Mouse (Mus musculus): ENCODE data around the gene P3h2. TPM values are rescaled to one million over a fixed set of nuclear protein-coding genes. Genes with fewer than 3 reads are reported as not detected.
A peak's percentile ranks its signal among the peaks of the same experiment; 100 is the strongest.

Gene P3h2
- polyA plus RNA-seq, 1 experiment from 2014 or later: 0.32 TPM

DNA sequence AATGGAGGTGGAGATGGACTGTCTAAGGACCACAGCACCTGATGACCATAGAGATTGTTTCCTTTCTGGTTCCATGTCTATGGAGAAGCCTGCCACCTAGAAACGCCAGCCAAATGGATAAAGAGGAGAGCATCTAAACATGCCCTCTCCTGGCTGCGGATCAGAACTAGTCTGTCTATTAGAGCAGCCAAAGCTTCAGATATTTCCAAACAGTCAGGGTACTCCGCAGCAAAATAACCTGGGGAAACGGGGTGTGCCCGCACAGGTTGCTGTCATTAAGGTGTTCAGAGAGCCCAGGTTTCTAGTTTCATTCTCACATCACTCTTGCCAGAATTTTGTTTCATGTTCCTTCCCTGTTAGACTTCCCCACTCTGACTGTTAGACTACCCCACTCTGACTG, 16.6 kb downstream of the P3h2 start:
- Histone ChIP-seq H3K4me1 (no peaks in the 10 kb centered on the region), H3K36me3 (no peaks in the 10 kb centered on the region), H3K27ac (replicated peaks) (no peak overlapping the region), H3K4me2 (replicated peaks) (no peak overlapping the region), H3K27me3 (no peaks in the 10 kb centered on the region), H3K9me3 (no peaks in the 10 kb centered on the region), H3K4me3 (no peak overlapping the region), H3K9ac (replicated peaks) (no peak overlapping the region)
- 91% methylated on average over 5 of the region's 5 CpGs for WGBS
- ATAC-seq (replicated peaks): no peak

DNA sequence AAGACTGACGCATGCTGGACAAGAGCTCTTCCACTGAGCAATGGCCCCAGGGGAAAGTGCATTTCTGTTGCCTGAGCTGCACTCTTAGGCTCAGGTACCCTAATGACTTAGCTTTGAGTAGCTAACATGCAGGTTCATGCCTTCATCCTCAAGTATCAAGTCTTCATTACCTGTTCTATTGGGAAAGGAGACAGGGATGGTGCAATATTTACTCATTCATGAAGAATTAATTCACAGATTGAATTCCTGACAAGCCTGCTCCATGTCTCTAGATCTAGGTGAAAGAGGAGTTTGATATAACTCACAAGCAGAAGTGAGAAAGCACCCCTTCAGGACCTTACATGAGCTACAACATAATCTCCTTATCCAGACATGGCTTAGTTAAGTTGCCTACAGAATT, 17.3 kb downstream of the P3h2 start:
- no peak overlapping the region for H3K9ac ChIP-seq (replicated peaks)
- no peaks in the 10 kb centered on the region for H3K9me3 ChIP-seq
- no peak overlapping the region for H3K27ac ChIP-seq (replicated peaks)
- H3K4me2 ChIP-seq (replicated peaks): no peak overlapping the region
- no peaks in the 10 kb centered on the region for H3K36me3 ChIP-seq
- 92% methylated on average over 1 of the region's 1 CpGs for WGBS
- no peaks in the 10 kb centered on the region for H3K4me1 ChIP-seq
- H3K27me3 ChIP-seq: no peaks in the 10 kb centered on the region
- no peak for ATAC-seq (replicated peaks)
- H3K4me3 ChIP-seq: no peak overlapping the region

DNA sequence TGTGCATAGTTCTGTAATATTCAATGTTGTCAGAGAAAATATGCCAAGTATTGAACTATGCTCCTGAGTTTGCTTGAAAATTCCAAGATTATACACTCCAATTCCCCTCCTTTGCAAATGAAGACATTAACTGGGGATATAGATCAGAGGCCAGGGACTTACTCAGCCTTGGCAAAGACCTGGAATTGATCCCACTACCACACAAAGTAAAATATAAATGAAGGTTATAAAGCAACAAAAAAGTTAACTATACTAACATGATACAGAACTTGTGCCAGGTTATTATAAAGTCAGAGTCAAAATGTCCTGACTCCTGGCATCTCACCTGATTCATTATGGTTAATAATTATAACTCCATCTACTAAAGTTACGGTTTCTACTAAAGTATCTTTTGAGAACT, 18.6 kb downstream of the P3h2 start:
- Histone ChIP-seq H3K9me3 (no peaks in the 10 kb centered on the region), H3K36me3 (no peaks in the 10 kb centered on the region), H3K27ac (replicated peaks) (no peak overlapping the region), H3K4me1 (no peaks in the 10 kb centered on the region), H3K4me2 (replicated peaks) (no peak overlapping the region), H3K27me3 (no peaks in the 10 kb centered on the region), H3K4me3 (no peak overlapping the region), H3K9ac (replicated peaks) (no peak overlapping the region)
- 96% methylated on average over 1 of the region's 1 CpGs for WGBS
- ATAC-seq (replicated peaks): no peak

DNA sequence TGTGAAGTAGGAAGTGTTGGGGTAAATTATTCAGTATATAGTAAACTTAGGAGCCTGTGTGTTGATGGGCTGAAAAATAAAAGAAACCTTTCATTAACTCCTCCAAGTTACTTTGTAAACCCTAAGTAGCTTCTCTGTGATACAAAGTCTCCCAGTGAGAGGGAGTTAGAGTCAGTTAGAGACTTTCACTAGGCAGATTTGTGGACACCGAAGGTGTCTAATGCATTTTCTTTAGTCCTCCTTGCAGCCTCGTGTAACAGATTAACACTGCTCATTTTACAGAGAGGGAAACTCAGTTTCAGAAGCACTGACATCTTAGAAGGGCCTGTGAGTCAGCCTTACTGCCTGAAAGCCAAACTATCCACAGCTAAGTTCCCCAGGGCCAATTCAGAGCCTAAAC, 20.4 kb downstream of the P3h2 start:
- Histone ChIP-seq H3K27me3 (no peaks in the 10 kb centered on the region), H3K4me3 (no peak overlapping the region), H3K27ac (replicated peaks) (no peak overlapping the region), H3K4me2 (replicated peaks) (no peak overlapping the region), H3K9me3 (no peaks in the 10 kb centered on the region), H3K36me3 (no peaks in the 10 kb centered on the region), H3K9ac (replicated peaks) (no peak overlapping the region), H3K4me1 (no peaks in the 10 kb centered on the region)
- 45% methylated on average over 2 of the region's 2 CpGs for WGBS
- no peak for ATAC-seq (replicated peaks)

DNA sequence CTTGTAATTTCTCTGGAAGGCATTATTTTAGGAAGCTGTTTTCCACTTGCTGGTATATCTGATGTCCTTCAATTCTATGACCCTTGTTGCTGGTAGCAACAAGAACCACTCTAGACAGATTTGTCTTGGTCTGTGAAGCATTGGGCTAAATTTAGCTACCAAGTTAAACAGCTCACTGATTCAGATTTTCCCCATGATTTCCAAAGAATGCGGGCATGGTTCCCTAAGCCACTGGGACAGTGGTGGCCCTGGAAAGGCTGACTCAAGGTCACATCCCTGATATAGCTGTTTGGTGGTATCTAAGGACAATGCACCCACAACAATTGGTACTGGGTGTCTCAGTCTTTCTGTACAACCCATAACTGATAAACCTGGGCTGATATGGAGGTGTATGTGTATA, 22.8 kb downstream of the P3h2 start:
- Histone ChIP-seq H3K4me3 (no peak overlapping the region), H3K27me3 (no peaks in the 10 kb centered on the region), H3K4me2 (replicated peaks) (no peak overlapping the region), H3K27ac (replicated peaks) (no peak overlapping the region), H3K9me3 (no peaks in the 10 kb centered on the region), H3K4me1 (no peaks in the 10 kb centered on the region), H3K36me3 (no peaks in the 10 kb centered on the region), H3K9ac (replicated peaks) (no peak overlapping the region)
- ATAC-seq (replicated peaks): no peak
- WGBS: 90% methylated on average over 1 of the region's 1 CpGs

DNA sequence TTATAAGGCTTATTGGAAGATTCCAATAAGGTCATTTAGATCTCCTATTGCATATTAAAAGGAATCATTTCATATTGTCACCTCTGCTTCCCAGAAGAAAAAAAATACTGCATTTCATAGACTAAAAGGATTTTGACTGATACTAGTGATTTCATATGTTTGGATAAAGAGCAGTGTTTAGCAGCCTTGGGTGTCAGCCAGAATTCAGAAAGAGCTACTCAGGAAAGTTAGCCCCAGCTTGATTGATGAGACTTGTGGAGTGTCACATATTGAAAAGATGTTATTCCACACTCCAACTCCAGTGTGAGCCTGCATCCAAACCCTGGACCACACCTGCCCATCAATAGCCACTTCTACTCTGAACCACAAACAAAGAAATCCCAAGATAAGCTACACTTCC, 23.2 kb downstream of the P3h2 start:
- no peak for ATAC-seq (replicated peaks)

DNA sequence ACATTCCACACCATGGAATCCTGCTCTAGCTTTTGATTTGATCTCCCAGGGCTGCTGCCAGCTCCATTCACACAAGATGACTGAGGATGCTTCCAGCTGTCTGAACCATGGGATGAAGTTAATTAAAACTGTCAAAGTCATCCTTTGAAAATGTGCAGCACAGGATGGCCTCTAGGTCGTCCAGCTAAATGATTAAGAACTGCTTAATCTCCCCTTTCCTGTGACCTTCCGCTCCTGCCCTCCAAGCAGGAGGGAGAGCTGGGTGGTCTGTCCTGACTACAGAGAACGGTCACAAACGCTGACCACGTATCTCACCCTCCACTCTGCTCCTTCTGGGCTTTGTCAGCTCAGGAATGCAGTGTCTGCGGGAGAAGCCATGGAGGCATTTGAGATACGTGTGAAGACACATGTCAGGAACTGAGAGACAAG, 26.6 kb downstream of the P3h2 start:
- no peak for ATAC-seq (replicated peaks)
- H3K9me3 ChIP-seq: no peaks in the 10 kb centered on the region
- WGBS: 27% methylated on average over 7 of the region's 7 CpGs
- H3K4me3 ChIP-seq: no peak overlapping the region
- no peak overlapping the region for H3K9ac ChIP-seq (replicated peaks)
- no peak overlapping the region for H3K27ac ChIP-seq (replicated peaks)
- no peaks in the 10 kb centered on the region for H3K27me3 ChIP-seq
- no peaks in the 10 kb centered on the region for H3K4me1 ChIP-seq
- no peaks in the 10 kb centered on the region for H3K36me3 ChIP-seq
- no peak overlapping the region for H3K4me2 ChIP-seq (replicated peaks)

More for the DNA sequence above, 23.2 kb downstream of the P3h2 start:
- no peak overlapping the region for H3K4me2 ChIP-seq (replicated peaks)
- no peak overlapping the region for H3K4me3 ChIP-seq
- H3K4me1 ChIP-seq: no peaks in the 10 kb centered on the region
- H3K9me3 ChIP-seq: no peaks in the 10 kb centered on the region
- H3K27ac ChIP-seq (replicated peaks): no peak overlapping the region
- H3K9ac ChIP-seq (replicated peaks): no peak overlapping the region
- no peaks in the 10 kb centered on the region for H3K36me3 ChIP-seq
- H3K27me3 ChIP-seq: no peaks in the 10 kb centered on the region

DNA sequence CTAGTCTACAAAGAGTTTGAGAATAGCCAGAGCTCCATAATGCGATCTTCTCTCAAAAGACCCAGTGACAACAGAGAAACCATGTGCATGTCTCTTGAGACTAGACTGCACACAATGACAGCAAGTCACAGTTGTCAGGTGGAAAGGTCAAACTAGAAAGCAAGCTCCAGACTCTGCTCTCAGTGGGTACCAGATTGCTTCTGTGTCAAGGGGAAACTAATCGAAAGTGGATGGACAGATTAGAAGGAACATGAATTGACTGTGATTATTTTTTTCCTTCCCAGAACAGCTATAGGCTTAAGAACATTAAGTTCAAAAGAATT, 27.5 kb downstream of the P3h2 start:
- no peak overlapping the region for H3K9ac ChIP-seq (replicated peaks)
- no peaks in the 10 kb centered on the region for H3K36me3 ChIP-seq
- no peaks in the 10 kb centered on the region for H3K27me3 ChIP-seq
- no peak overlapping the region for H3K27ac ChIP-seq (replicated peaks)
- WGBS: 49% methylated on average over 2 of the region's 2 CpGs
- no peak overlapping the region for H3K4me2 ChIP-seq (replicated peaks)
- no peaks in the 10 kb centered on the region for H3K9me3 ChIP-seq
- no peaks in the 10 kb centered on the region for H3K4me1 ChIP-seq
- H3K4me3 ChIP-seq: no peak overlapping the region
- 0 out of 2 replicates have a peak, but pooled peaks have one; percentile 19 for ATAC-seq (replicated peaks)

DNA sequence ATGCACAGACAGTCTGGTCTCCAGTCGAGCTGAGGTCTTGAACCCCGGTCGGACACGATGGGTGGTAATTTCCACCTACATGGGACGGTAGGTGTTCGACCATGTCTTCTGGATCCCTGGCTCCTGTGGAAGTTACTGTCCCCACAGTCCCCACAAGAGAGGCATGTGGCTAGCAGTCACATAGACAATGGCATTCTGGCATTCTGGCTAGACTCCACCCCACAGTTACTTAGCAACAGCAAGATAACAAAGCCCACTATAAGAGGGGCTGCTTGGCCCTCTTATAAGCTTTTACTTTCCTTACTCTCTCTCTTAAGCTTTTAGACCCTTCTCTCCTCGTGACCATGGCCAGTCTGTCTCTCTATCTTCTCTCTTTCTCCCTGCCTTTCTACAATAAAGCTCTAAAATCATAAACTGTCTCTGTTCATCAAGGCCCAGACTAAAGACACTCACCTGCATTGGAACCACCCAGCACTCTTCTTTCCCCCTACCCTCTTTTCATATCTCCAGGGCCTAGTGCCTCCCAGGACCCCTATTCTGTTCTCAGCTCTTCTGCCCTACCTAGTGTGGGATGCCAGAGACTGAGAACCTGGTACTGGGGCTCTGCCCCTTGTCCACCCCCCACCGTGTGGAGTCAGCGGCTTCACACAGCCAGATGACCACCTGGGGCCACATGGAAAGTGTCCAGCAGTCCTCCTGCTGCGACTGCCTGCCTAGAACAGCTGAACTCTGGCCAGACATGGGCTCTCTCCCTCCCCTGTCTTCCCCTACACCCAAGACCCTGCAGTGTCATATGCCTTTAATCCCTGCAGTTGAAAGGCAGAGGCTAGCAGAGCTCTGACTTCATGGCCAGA, 28.1 kb downstream of the P3h2 start:
- Histone ChIP-seq H3K36me3 (no peaks in the 10 kb centered on the region), H3K9ac (replicated peaks) (no peak overlapping the region), H3K4me1 (no peaks in the 10 kb centered on the region), H3K27me3 (no peaks in the 10 kb centered on the region), H3K4me2 (replicated peaks) (no peak overlapping the region), H3K9me3 (no peaks in the 10 kb centered on the region), H3K27ac (replicated peaks) (no peak overlapping the region), H3K4me3 (no peak overlapping the region)
- ATAC-seq (replicated peaks): no peak
- 52% methylated on average over 10 of the region's 10 CpGs for WGBS

DNA sequence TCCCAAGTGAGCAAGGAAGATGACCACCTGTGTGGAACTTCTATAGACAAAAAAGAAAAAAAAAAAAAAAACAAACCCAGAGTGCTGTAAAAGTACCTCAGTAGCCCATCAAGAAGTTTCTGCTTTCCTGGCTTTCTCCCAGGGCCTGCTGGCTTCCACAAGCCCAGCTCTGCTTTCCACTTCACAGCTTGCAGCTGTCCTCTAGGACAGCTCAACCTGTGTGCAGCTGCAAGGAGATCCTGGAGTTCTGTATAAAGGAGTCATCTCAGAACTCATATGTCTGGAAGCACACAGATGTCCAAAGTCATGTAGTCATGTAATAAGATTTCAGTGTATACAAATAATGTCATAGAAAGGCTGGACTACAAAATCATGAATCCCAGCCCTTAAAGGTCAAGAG, 30.5 kb downstream of the P3h2 start:
- Histone ChIP-seq H3K4me1 (no peaks in the 10 kb centered on the region), H3K4me2 (replicated peaks) (no peak overlapping the region), H3K9ac (replicated peaks) (no peak overlapping the region), H3K9me3 (no peaks in the 10 kb centered on the region), H3K36me3 (no peaks in the 10 kb centered on the region), H3K27me3 (no peaks in the 10 kb centered on the region), H3K27ac (replicated peaks) (no peak overlapping the region), H3K4me3 (no peak overlapping the region)
- no peak for ATAC-seq (replicated peaks)

DNA sequence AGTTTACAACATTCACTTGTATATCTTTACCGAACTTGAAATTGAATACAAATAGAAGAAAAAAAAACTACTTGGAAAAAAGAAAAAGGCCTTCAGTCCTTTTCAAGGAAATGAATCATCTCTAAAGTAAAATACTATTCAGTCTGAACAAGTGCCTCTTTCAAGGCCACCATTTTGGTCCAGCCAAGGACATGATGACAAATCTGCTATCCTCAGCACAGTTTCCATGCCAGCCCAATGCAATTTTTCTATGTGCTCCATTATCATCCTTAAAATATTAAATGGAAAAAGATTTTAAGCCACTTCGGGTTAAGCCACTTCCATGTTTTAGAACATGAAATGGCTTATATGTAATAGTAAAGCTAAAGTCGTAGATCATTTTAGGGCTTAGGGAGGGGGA, 35.2 kb downstream of the P3h2 start:
- ATAC-seq (replicated peaks): no peak
- Histone ChIP-seq H3K4me1 (no peaks in the 10 kb centered on the region), H3K4me2 (replicated peaks) (no peak overlapping the region), H3K27me3 (no peaks in the 10 kb centered on the region), H3K4me3 (no peak overlapping the region), H3K36me3 (no peaks in the 10 kb centered on the region), H3K9me3 (no peaks in the 10 kb centered on the region), H3K9ac (replicated peaks) (no peak overlapping the region), H3K27ac (replicated peaks) (no peak overlapping the region)
- 92% methylated on average over 3 of the region's 3 CpGs for WGBS

DNA sequence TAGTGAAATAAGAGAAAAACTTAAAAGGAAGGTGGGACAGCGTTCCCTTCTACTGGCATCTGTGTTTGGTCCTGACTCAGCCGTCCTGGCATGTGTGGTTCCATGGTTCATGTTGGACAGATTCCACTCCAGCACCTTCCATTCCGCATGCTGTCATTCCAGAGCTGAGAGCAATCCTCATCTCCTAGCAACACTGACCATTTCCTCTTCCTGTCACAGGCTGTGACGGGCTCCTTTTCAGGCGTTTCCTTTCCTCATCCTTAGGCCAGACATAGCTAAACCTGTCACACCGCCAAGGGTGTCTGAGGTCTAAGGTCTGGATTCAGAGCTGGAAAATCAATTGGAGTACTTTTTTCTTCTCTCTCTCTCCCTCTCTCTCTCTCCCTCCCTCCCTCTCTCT, 40.5 kb downstream of the P3h2 start:
- no peak overlapping the region for H3K4me2 ChIP-seq (replicated peaks)
- H3K4me3 ChIP-seq: no peak overlapping the region
- no peak for ATAC-seq (replicated peaks)
- H3K27me3 ChIP-seq: no peaks in the 10 kb centered on the region
- no peak overlapping the region for H3K9ac ChIP-seq (replicated peaks)
- no peak overlapping the region for H3K27ac ChIP-seq (replicated peaks)
- no peaks in the 10 kb centered on the region for H3K4me1 ChIP-seq
- no peaks in the 10 kb centered on the region for H3K36me3 ChIP-seq
- H3K9me3 ChIP-seq: no peaks in the 10 kb centered on the region
- WGBS: 67% methylated on average over 6 of the region's 6 CpGs

Data from forebrain, embryonic 15.5 days (tissue).